Mouse (Mus musculus): ENCODE measurements around the gene Capns2.

DNA sequence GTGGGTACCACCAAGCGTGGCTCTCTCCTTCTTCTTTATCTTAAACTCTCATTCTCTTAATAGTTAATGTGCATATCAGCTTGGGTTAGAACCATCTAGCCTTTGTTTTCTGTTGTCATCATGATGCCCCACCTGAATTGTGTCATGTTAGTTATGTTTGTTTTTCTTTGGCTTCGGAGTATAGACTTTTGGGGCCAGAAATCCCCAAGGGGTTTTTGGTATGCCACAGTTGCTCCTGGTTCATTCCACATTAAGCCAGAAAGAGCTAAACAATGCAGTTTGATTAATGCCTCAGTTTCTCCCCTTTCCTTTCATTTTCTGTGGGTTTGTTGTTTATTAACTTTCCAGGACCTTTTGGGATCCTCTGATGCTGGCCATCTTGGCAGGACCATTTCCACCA lies 7.2 kb downstream of the Capns2 start:
- TF ChIP-seq CTCF (IDR thresholded peaks at IDR 0.05; ENCODE audit: borderline replicate concordance, insufficient read depth, low read depth, low read length) (no peak), POLR2A (IDR thresholded peaks at IDR 0.05; ENCODE audit: borderline replicate concordance, insufficient read depth, low read length) (no peak)

All from cerebellum, adult 2 months (tissue).